Mouse (Mus musculus) left cerebral cortex, postnatal 10 days (tissue): Measurements from ENCODE around the gene Faap20. TPM values are rescaled to one million over a fixed set of nuclear protein-coding genes. Genes with fewer than 3 reads are reported as not detected.
A peak's percentile ranks its signal among the peaks of the same experiment; 100 is the strongest.

Experiments used
- DNase-seq, 2 experiments: peaks; one replicate each; pipeline ENCODE4 v3.0.0; 2021 to 2022; ENCODE audit warnings: low spot score in 2 of 2, mixed read lengths in 1 of 2; ENCODE audit errors: extremely low spot score in 1 of 2
- intact Hi-C: fragments of 180-260 bp; cut with DNase I; formaldehyde crosslinking; loops from one replicate; pipeline ENCODE4 v1.15.1; 2025
- total RNA-seq, 2 experiments: library from RNA; stranded (reverse); gene quantifications; 2 replicates each; pipeline ENCODE4 v1.2.3; 2021

The Faap20 gene
- total RNA-seq, 2 experiments from 2014 or later: 25.4 to 26.2 TPM

- intact Hi-C loops: no loop called here
- no peak for DNase-seq
Measured at GRCm38 (mm10) chr4:155300421-155301097, 51.0 kb downstream of the Faap20 start.

DNA sequence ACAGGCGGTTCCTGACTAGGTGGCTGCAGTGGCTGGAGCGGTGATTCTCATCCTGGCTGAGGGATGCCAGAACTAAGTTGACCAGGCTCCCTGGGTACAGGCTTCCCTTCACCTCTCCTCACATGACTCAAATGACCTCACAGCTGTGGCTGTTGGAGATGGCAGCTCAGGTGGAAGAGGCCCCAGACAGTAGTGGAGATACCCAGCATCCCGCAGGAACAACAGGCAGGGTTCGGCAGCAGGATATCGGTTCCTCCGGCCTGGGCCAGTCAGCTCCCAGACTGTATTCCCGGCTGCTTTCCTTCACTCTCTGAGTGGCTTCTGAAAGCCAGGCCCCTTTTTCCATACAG, 51.5 kb downstream of the Faap20 start:
- intact Hi-C loops: no loop called here
- DNase-seq: no peak

DNA sequence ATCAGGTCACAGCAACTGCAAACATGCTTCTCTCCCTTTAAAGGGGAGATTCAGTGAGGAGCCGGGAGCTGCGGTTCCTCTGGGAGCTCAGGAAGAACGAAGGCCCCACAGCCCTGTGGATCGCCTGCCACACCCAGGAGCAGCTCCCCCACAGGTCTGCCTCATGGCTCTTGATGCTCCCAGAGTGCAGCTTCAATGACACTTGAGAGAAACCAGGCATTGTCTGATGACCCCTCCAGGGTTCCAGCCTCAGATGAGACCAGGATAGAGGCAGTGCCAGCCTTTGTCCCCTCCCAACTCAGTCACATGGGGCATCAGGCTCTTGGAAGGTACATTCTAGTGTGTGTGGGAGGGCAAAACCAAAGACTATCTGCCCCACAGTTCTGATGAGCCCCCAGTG, 52.4 kb downstream of the Faap20 start:
- no peak for DNase-seq
- intact Hi-C loops: no loop called here

DNA sequence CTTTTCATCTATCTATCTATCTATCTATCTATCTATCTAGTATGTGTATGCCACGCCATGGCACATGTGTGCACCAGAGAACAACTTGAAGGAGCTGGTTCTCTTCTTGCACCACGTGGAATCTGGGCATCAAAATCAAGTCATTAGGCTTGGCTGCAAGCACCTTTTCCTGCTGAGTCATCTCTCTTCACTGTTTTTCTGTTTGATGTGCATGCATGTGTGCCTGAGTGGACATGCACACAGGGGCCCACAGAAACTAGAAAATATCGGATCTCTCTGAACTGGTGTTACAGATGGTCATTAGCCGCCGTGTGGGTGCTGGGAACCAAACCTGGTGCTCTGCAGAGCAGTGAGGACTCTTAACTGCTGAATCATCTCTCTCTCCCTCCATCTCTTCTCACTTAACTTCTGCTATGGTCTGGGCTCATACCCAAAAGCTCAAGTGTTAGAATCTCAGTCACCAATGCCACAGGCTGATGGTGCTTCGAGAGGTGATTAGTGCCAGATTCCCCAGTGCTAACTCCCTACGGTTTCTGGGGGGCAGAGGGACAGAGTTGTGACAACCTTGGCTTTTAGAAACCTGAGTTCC, 55.0 kb downstream of the Faap20 start:
- intact Hi-C loops: loop anchor here (5.0 kb wide), 2 partner anchors 37 to 52 kb away; no protein-coding TSS in a partner anchor
- no peak for DNase-seq

DNA sequence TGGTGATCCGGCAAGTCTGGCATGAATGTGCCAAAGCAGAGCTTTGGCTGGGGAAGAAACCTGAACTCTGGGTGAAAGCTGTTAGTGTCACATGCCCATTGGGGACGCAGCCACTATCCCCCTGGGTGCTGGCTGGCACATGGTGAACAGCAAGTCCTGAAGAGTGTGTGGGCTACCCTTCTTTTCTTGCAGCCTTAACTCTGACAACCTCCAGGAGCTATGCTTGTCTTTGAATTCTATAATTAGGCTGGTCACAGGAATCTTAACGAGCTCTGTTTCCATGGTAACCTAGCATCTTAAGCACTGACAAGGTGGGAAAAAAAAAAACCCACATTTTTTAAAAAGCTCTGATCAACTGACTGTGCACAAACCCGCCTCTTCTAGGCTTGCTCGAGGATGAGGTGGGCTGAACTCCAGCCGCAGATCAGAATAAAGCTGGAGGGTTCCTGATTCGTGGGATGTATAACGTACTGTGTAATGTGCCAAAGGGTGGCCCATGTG, 56.0 kb downstream of the Faap20 start:
- intact Hi-C loops: loop anchor here (5.0 kb wide), 2 partner anchors 38 to 53 kb away; no protein-coding TSS in a partner anchor
- DNase-seq: peak in 1 of 2 experiments; percentile 75

Other genes with a start within 250 kb of the Faap20 start
- gene Plch2, start 193.0 kb upstream of the Faap20 start, total RNA-seq: 10 to 100 TPM; 33.3 to 41.2 TPM
- gene Pex10, start 182.8 kb upstream of the Faap20 start, total RNA-seq: 10 to 100 TPM; 18.0 to 19.3 TPM
- 10 to 100 TPM; 68.8 to 71.0 TPM for gene Rer1, start 163.4 kb upstream of the Faap20 start, total RNA-seq
- gene Morn1, start 163.2 kb upstream of the Faap20 start, total RNA-seq: 10 to 100 TPM; 16.0 to 16.3 TPM
- gene Ski, start 27.2 kb upstream of the Faap20 start, total RNA-seq: 100 to 1,000 TPM; 108 to 111 TPM
- gene Prkcz, start 111.6 kb downstream of the Faap20 start, total RNA-seq: 100 to 1,000 TPM; 174 to 187 TPM
- 10 to 100 TPM; 33.0 to 34.9 TPM for gene Gabrd, start 148.3 kb downstream of the Faap20 start, total RNA-seq
- 10 to 100 TPM; 10.1 to 10.6 TPM for gene Cfap74, start 159.4 kb downstream of the Faap20 start, total RNA-seq
- gene Tmem52, start 219.3 kb downstream of the Faap20 start, total RNA-seq: 1 to 10 TPM in 1 of 2 experiments, not detected in 1; 2.4 TPM
- 1,000 to 10,000 TPM; 1,230 to 1,248 TPM for gene Gnb1, start 241.6 kb downstream of the Faap20 start, total RNA-seq